Mouse (Mus musculus) liver, adult 2 months (tissue): ENCODE measurements at regions not wholly inside any gene's neighbourhood (a gene's known extent, or its start where the extent isn't known, plus 50 kb on each side); places are given as distances from the start of the nearest gene placed in this dataset.
"Not testable (repeated sequence)": the region's sequence is repeated elsewhere in the genome, so short reads cannot be mapped to it uniquely, and the experiment has no call there.

ENCODE experiments used
- DNase-seq: peaks from one replicate; pipeline ENCODE4 v3.0.0-alpha.2; 2011; ENCODE audit warnings: low read depth, low spot score; ENCODE audit errors: extremely low read depth
- H3K27ac ChIP-seq: fragments of 200-500 bp; replicated peaks from 2 replicates; pipeline ENCODE4 v1.5.1; 2012; ENCODE audit warnings: low read depth, mild to moderate bottlenecking, control low read depth, inconsistent platforms, low read length; ENCODE audit not compliant: insufficient read depth
- H3K27me3 ChIP-seq: fragments of 200-500 bp; 2 replicates; pipeline ENCODE4 v1.6.1; 2012; ENCODE audit warnings: mild to moderate bottlenecking, moderate library complexity, low read length, inconsistent platforms; ENCODE audit not compliant: control insufficient read depth, insufficient read depth
- H3K36me3 ChIP-seq: fragments of 200-500 bp; 2 replicates; pipeline ENCODE4 v1.6.1; 2012; ENCODE audit warnings: low read length, inconsistent platforms; ENCODE audit not compliant: control insufficient read depth, insufficient read depth
- H3K4me1 ChIP-seq: fragments of 200-500 bp; 2 replicates; pipeline ENCODE4 v1.6.1; 2011; ENCODE audit warnings: low read length; ENCODE audit not compliant: control insufficient read depth, insufficient read depth
- H3K4me3 ChIP-seq: fragments of 200-500 bp; 2 replicates; pipeline ENCODE4 v1.5.1; 2011; ENCODE audit warnings: low read depth, mild to moderate bottlenecking, control low read depth, low read length, moderate library complexity; ENCODE audit not compliant: insufficient read depth
- H3K79me2 ChIP-seq: fragments of 200-500 bp; 2 replicates; pipeline ENCODE4 v1.6.1; 2012; ENCODE audit warnings: inconsistent platforms, mild to moderate bottlenecking, low read length, moderate library complexity; ENCODE audit not compliant: control insufficient read depth, insufficient read depth
- H3K9ac ChIP-seq: fragments of 200-500 bp; 2 replicates; pipeline ENCODE4 v1.6.1; 2012; ENCODE audit warnings: low read depth, mild to moderate bottlenecking, control low read depth, inconsistent platforms, low read length
- CTCF ChIP-seq: fragments of 200-500 bp; IDR thresholded peaks from 2 replicates; pipeline ENCODE4 v1.5.1; 2011; ENCODE audit warnings: low read depth, low read length, control low read depth
- POLR2A ChIP-seq: fragments of 200-500 bp; IDR thresholded peaks from 2 replicates; pipeline ENCODE4 v1.6.1; 2011; ENCODE audit warnings: low read length, control low read depth; ENCODE audit not compliant: insufficient read depth; ENCODE audit errors: extremely low read depth
- WGBS: fragments of 180-500 bp; shearing (Covaris S2); methylation state at CpG from one replicate; pipeline ENCODE4 v1.1.7; 2018; 5-methylcytosine and 5-hydroxymethylcytosine counted together

GRCm38 (mm10) chr7:60293556-60293955 lies 153.5 kb upstream of the Snrpn start:
- Histone ChIP-seq H3K27me3 (no peaks in the 10 kb centered on the region), H3K79me2 (no peaks in the 10 kb centered on the region), H3K4me3 (no peak overlapping the region), H3K27ac (no peak overlapping the region), H3K9ac (no peak overlapping the region), H3K4me1 (no peaks in the 10 kb centered on the region), H3K36me3 (no peaks in the 10 kb centered on the region)
- TF ChIP-seq POLR2A (no peak), CTCF (no peak)
- 84% methylated on average over 9 of the region's 9 CpGs for WGBS
- DNase-seq: no peak

DNA sequence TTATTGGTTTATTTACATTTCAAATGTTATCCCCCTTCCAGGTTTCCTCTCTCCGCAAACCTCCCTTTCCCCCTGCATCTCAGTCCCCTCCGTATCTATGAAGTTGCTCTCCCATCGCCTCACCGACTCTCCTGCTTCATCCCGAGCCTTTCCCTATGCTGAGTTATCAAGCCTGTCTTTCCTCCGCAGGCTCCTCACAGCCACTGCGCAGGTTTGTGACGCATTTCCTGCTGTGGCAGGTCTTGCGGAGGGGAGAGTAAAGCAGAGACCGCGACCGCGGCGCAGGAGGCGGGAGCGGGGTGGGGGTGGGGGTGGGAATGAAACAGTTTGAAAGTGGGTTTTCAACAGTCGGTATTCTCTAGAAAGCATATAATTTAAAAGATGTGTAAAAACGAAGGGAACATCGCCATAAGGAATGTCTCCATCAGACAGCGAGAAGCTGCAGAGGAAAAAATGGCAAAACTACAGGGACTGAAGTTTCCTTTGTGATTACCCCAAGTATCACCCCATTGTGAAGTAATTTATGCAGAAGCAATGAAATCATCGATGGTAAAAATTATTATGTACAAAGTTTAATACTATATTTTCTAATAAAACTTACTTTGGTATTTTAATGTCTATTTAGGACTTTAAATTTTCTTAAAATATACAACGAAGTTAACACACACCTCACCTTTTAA lies 104.3 kb upstream of the Snrpn start:
- not testable (repeated sequence) for H3K79me2 ChIP-seq, H3K27ac ChIP-seq, H3K9ac ChIP-seq, H3K36me3 ChIP-seq, H3K27me3 ChIP-seq, H3K4me1 ChIP-seq
- peak; percentile 73 for DNase-seq
- H3K4me3 ChIP-seq: peak overlapping the region; percentile 49
- WGBS: 10% methylated on average over 22 of the region's 22 CpGs

GRCm38 (mm10) chr7:60243746-60244145 lies 103.7 kb upstream of the Snrpn start:
- H3K27ac ChIP-seq, H3K9ac ChIP-seq, H3K79me2 ChIP-seq, H3K27me3 ChIP-seq, H3K36me3 ChIP-seq, H3K4me1 ChIP-seq: not testable (repeated sequence)
- H3K4me3 ChIP-seq: peak overlapping the region; percentile 23; the same call in 1 of the 2 replicates
- DNase-seq: peak; percentile 79
- WGBS: 24% methylated on average over 11 of the region's 11 CpGs

GRCm38 (mm10) chr7:60238595-60239195 lies 98.7 kb upstream of the Snrpn start:
- H3K27ac ChIP-seq, H3K4me3 ChIP-seq, H3K4me1 ChIP-seq, H3K79me2 ChIP-seq, H3K36me3 ChIP-seq, H3K9ac ChIP-seq, H3K27me3 ChIP-seq, DNase-seq: not testable (repeated sequence)
- WGBS: 8% methylated on average over 4 of the region's 4 CpGs

DNA sequence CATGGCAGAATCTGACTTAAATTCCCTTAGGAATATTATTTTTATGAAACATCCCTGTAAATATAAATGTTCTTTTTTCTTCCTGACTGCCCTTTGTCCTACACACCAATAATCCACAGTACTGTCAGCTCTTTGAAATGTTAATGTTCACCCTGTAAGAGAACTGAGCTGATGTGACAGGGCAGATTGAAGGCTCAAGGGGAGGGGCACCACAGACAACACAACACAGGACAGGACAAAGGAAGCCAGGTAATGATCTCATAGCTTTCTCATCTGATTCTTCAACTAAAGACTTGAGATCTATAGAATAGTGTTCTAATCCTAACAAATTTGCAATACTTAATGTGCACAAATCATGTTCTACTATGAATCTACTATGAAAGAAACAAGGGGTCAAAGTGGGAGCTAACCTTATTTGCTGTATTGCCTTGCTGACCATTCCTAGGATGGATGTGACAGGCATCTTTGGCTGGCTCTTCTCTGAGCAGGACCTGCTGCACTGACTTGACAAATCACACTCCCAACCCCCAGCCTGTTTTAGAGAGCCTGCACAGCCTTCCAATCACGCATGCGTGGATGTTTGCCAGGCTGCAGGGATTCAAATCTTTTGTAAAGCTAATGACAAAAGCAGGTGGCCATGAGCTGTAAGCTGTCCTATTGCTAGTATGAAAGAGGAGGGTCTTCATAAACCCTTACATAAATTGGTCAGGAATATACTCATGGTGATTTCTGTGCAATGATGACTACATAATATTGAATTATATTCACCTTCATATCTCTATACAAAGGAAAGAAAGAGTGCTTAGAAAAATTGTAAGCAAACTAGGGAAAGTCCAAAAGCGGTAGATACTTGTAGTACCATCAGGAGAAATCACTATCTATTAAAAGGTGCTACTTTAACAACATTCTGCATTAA lies 76.6 kb upstream of the Snrpn start:
- 61% methylated on average over 3 of the region's 3 CpGs for whole genome bisulfite sequencing
- not testable (repeated sequence) for H3K9ac ChIP-seq, H3K36me3 ChIP-seq, DNase-seq, H3K4me1 ChIP-seq, H3K27me3 ChIP-seq, H3K79me2 ChIP-seq, H3K27ac ChIP-seq, H3K4me3 ChIP-seq
